Mouse (Mus musculus): ENCODE measurements at regions not wholly inside any gene's neighbourhood (a gene's known extent, or its start where the extent isn't known, plus 50 kb on each side); places are given as distances from the start of the nearest gene placed in this dataset.

DNA sequence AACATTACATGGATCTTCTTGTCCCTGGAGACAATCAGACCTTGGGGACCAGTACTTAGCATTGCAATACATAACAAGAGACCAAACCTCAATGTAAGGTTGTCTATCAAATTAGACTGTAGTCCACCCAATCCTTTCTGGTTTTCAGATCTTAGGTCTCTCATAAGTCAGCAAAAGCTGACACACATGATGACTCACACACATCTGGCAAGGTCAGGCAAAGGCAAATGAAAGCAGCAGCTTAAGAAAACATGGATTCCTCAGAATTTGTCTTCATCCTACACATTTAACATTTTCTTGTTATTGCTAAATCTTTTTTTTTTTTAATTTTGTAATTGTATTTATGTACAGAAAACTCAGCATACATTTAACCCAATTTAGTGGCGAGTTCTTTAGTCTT lies 52.0 kb downstream of the Gm11983 start:
- no peaks in the 10 kb centered on the region for H3K36me3 ChIP-seq
- H3K27ac ChIP-seq = no peak overlapping the region
- no peaks in the 10 kb centered on the region for H3K9me3 ChIP-seq
- DNase-seq (ENCODE audit: low spot score) = no peak
- H3K4me1 ChIP-seq = no peaks in the 10 kb centered on the region
- 70% methylated on average over 1 of the region's 1 CpGs for WGBS
- H3K4me3 ChIP-seq = no peak overlapping the region
- no peaks in the 10 kb centered on the region for H3K27me3 ChIP-seq (ENCODE audit: insufficient read depth, poor library complexity, severe bottlenecking)

- 83% methylated on average over 14 of the region's 14 CpGs for WGBS
These were observed 54.6 kb downstream of the Gm11983 start for GRCm38 (mm10) chr11:6782826-6783225.

GRCm38 (mm10) chr11:6779752-6780151 lies 57.7 kb downstream of the Gm11983 start:
- Histone ChIP-seq H3K36me3 (no peaks in the 10 kb centered on the region), H3K27me3 (ENCODE audit: insufficient read depth, poor library complexity, severe bottlenecking) (no peaks in the 10 kb centered on the region), H3K4me3 (no peak overlapping the region), H3K4me1 (no peaks in the 10 kb centered on the region), H3K9me3 (no peaks in the 10 kb centered on the region), H3K27ac (no peak overlapping the region)
- WGBS = 68% methylated on average over 5 of the region's 5 CpGs
- no peak for DNase-seq (ENCODE audit: low spot score)

More at GRCm38 (mm10) chr11:6782826-6783225, 54.6 kb downstream of the Gm11983 start:
- H3K4me3 ChIP-seq = no peak overlapping the region
- H3K9me3 ChIP-seq = no peaks in the 10 kb centered on the region
- no peak overlapping the region for H3K27ac ChIP-seq
- peak; percentile 61 for DNase-seq (ENCODE audit: low spot score)
- no peaks in the 10 kb centered on the region for H3K4me1 ChIP-seq
- H3K36me3 ChIP-seq = no peaks in the 10 kb centered on the region
- no peaks in the 10 kb centered on the region for H3K27me3 ChIP-seq (ENCODE audit: insufficient read depth, poor library complexity, severe bottlenecking)

GRCm38 (mm10) chr11:6778596-6779360 lies 58.7 kb downstream of the Gm11983 start:
- no peaks in the 10 kb centered on the region for H3K27me3 ChIP-seq (ENCODE audit: insufficient read depth, poor library complexity, severe bottlenecking)
- 62% methylated on average over 10 of the region's 10 CpGs for WGBS
- DNase-seq (ENCODE audit: low spot score) = no peak

DNA sequence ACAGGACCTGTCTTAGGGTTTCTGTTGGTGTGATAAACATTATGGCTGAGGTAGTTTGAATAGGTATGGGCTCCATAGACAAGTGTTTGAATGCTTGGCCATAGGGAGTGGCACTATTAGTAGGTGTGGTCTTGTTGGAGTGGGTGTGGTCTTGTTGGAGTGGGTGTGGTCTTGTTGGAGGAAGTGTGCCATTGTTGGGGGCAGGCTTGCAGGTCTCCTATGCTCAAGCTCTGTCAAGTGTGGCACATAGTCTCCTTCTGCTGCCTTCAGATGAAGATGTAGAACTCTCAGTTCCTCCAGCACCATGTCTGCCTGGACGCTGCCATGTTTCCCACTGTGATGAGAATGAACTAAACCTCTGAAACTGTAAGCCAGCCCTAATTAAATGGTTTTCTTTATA lies 59.9 kb downstream of the Gm11983 start:
- no peak for DNase-seq (ENCODE audit: low spot score)
- WGBS = 82% methylated on average over 1 of the region's 1 CpGs

More at GRCm38 (mm10) chr11:6778596-6779360, 58.7 kb downstream of the Gm11983 start:
- Histone ChIP-seq H3K27ac (no peak overlapping the region), H3K4me1 (no peaks in the 10 kb centered on the region), H3K36me3 (no peaks in the 10 kb centered on the region), H3K4me3 (no peak overlapping the region), H3K9me3 (no peaks in the 10 kb centered on the region)

GRCm38 (mm10) chr11:6774656-6775055 lies 62.8 kb downstream of the Gm11983 start:
- Histone ChIP-seq H3K27ac (no peak overlapping the region), H3K4me1 (peaks cover 4% of the 10 kb centered on the region; the same call in 1 of the 2 replicates), H3K36me3 (no peaks in the 10 kb centered on the region), H3K9me3 (no peaks in the 10 kb centered on the region), H3K27me3 (ENCODE audit: insufficient read depth, poor library complexity, severe bottlenecking) (no peaks in the 10 kb centered on the region), H3K4me3 (no peak overlapping the region)
- no peak for DNase-seq (ENCODE audit: low spot score)
- 50% methylated on average over 4 of the region's 4 CpGs for WGBS

More for the DNA sequence above, 59.9 kb downstream of the Gm11983 start:
- H3K36me3 ChIP-seq = no peaks in the 10 kb centered on the region
- no peak overlapping the region for H3K4me3 ChIP-seq
- no peaks in the 10 kb centered on the region for H3K27me3 ChIP-seq (ENCODE audit: insufficient read depth, poor library complexity, severe bottlenecking)
- H3K27ac ChIP-seq = no peak overlapping the region
- H3K4me1 ChIP-seq = peaks cover 4% of the 10 kb centered on the region; the same call in 1 of the 2 replicates
- H3K9me3 ChIP-seq = no peaks in the 10 kb centered on the region

GRCm38 (mm10) chr11:6773951-6774350 lies 63.5 kb downstream of the Gm11983 start:
- Histone ChIP-seq H3K4me1 (peaks cover 4% of the 10 kb centered on the region; the same call in 1 of the 2 replicates), H3K27ac (no peak overlapping the region), H3K27me3 (ENCODE audit: insufficient read depth, poor library complexity, severe bottlenecking) (no peaks in the 10 kb centered on the region), H3K9me3 (no peaks in the 10 kb centered on the region), H3K36me3 (no peaks in the 10 kb centered on the region), H3K4me3 (no peak overlapping the region)
- 91% methylated on average over 5 of the region's 5 CpGs for WGBS
- no peak for DNase-seq (ENCODE audit: low spot score)

DNA sequence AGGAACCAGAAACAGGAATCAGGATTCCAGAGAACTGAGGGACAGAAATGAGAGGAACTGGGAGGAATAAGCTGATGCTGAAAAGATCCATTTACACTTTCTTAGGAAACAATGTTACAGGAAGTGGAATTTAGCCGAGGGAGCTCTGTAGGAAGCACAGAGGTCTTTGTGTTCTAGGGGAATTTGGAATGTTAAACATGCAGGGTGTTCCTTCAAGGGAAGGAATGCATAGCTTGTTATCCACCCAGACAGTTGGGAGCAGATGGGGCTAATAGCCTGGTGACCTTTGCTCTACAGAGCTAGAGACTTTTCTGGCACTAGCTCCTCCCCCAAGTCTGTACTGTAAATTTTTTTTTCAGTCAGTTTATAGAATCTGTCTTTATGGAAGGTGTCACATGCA lies 64.1 kb downstream of the Gm11983 start:
- DNase-seq (ENCODE audit: low spot score) = no peak
- WGBS = 8% methylated on average over 1 of the region's 1 CpGs
- no peak overlapping the region for H3K27ac ChIP-seq
- no peaks in the 10 kb centered on the region for H3K9me3 ChIP-seq
- no peaks in the 10 kb centered on the region for H3K27me3 ChIP-seq (ENCODE audit: insufficient read depth, poor library complexity, severe bottlenecking)
- H3K4me3 ChIP-seq = no peak overlapping the region
- H3K36me3 ChIP-seq = no peaks in the 10 kb centered on the region
- H3K4me1 ChIP-seq = peaks cover 4% of the 10 kb centered on the region; the same call in 1 of the 2 replicates

DNA sequence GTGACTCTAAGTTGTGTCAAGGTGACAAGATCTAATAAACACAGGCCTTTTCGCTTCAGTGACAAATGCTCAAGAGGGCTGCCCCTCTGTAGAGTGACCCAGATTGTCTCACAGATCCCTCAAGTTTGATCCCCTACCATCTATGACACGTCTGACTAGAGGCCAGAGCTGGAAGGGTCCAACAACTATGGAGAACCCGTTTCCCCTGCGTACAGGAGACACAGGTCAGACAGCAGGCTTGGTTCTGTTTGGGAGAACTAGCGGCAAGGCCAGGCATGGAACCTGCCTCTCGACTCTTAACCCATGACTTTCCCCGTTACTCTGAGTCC lies 68.1 kb downstream of the Gm11983 start:
- WGBS = 75% methylated on average over 7 of the region's 7 CpGs
- Histone ChIP-seq H3K36me3 (no peaks in the 10 kb centered on the region), H3K27me3 (ENCODE audit: insufficient read depth, poor library complexity, severe bottlenecking) (0 out of 2 replicates have a peak, but pooled peaks cover 3% of the 10 kb centered on the region), H3K9me3 (no peaks in the 10 kb centered on the region), H3K4me3 (no peak overlapping the region), H3K4me1 (peaks cover 4% of the 10 kb centered on the region; the same call in 1 of the 2 replicates), H3K27ac (no peak overlapping the region)
- no peak for DNase-seq (ENCODE audit: low spot score)

GRCm38 (mm10) chr11:6768599-6769436 lies 68.6 kb downstream of the Gm11983 start:
- Histone ChIP-seq H3K36me3 (no peaks in the 10 kb centered on the region), H3K4me1 (peaks cover 4% of the 10 kb centered on the region; the same call in 1 of the 2 replicates), H3K9me3 (no peaks in the 10 kb centered on the region), H3K27ac (no peak overlapping the region), H3K4me3 (no peak overlapping the region), H3K27me3 (ENCODE audit: insufficient read depth, poor library complexity, severe bottlenecking) (0 out of 2 replicates have a peak, but pooled peaks cover 3% of the 10 kb centered on the region)
- DNase-seq (ENCODE audit: low spot score) = peak; percentile 73
- 49% methylated on average over 22 of the region's 22 CpGs for WGBS

DNA sequence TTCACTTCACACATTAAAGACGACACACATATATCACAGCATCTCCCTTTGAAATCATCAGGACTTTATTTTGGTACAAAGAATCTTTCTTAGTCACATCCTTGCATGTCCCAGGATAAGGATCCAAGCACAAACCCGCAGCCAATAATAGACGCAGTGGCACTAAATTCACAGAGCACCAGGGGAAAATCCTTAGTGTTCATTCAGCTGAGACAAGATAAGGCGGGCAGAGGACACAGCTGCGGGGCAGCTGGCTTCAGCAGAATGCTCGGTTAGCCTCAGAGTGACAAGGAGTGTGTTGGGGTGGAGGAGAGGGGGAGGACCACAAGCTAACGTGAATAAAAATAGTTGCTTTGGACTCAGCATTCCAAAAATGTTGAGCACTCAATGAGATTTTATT lies 70.7 kb downstream of the Gm11983 start:
- 53% methylated on average over 7 of the region's 7 CpGs for WGBS
- Histone ChIP-seq H3K9me3 (no peaks in the 10 kb centered on the region), H3K4me3 (no peak overlapping the region), H3K27me3 (ENCODE audit: insufficient read depth, poor library complexity, severe bottlenecking) (0 out of 2 replicates have a peak, but pooled peaks cover 3% of the 10 kb centered on the region), H3K36me3 (no peaks in the 10 kb centered on the region), H3K4me1 (no peaks in the 10 kb centered on the region), H3K27ac (no peak overlapping the region)
- peak; percentile 73 for DNase-seq (ENCODE audit: low spot score)

- Histone ChIP-seq H3K4me3 (no peak overlapping the region), H3K36me3 (no peaks in the 10 kb centered on the region), H3K27me3 (ENCODE audit: insufficient read depth, poor library complexity, severe bottlenecking) (0 out of 2 replicates have a peak, but pooled peaks cover 3% of the 10 kb centered on the region), H3K4me1 (no peaks in the 10 kb centered on the region), H3K27ac (no peak overlapping the region), H3K9me3 (no peaks in the 10 kb centered on the region)
- peak; percentile 48 for DNase-seq (ENCODE audit: low spot score)
- 89% methylated on average over 5 of the region's 5 CpGs for WGBS
These were observed 72.0 kb downstream of the Gm11983 start for GRCm38 (mm10) chr11:6765333-6765957.

DNA sequence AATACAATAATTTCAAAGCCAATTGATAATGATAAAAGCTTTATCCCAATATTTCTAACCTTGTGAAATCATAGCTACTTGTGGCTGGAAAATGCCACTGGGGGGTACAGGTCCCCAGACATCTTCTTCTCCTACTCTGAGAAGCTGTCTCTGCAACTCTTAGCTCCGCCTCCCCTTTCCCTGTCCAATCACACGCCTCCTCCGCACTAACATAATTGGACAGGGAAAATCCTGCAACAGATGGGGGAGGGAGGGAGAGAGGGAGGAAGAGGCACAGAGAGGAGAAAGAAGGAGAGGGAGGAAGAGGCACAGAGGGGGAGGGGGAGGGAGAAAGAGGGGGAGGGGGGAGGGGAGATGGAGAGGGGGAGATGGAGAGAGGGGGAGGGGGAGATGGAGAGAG lies 73.3 kb downstream of the Gm11983 start:
- DNase-seq (ENCODE audit: low spot score) = no peak
- Histone ChIP-seq H3K9me3 (no peaks in the 10 kb centered on the region), H3K27me3 (ENCODE audit: insufficient read depth, poor library complexity, severe bottlenecking) (0 out of 2 replicates have a peak, but pooled peaks cover 3% of the 10 kb centered on the region), H3K36me3 (no peaks in the 10 kb centered on the region), H3K27ac (no peak overlapping the region), H3K4me3 (no peak overlapping the region), H3K4me1 (no peaks in the 10 kb centered on the region)
- 78% methylated on average over 3 of the region's 3 CpGs for WGBS
